Mouse (Mus musculus): Measurements from ENCODE around the gene Capzb.
A peak's percentile ranks its signal among the peaks of the same experiment; 100 is the strongest.

Gene Capzb

DNA sequence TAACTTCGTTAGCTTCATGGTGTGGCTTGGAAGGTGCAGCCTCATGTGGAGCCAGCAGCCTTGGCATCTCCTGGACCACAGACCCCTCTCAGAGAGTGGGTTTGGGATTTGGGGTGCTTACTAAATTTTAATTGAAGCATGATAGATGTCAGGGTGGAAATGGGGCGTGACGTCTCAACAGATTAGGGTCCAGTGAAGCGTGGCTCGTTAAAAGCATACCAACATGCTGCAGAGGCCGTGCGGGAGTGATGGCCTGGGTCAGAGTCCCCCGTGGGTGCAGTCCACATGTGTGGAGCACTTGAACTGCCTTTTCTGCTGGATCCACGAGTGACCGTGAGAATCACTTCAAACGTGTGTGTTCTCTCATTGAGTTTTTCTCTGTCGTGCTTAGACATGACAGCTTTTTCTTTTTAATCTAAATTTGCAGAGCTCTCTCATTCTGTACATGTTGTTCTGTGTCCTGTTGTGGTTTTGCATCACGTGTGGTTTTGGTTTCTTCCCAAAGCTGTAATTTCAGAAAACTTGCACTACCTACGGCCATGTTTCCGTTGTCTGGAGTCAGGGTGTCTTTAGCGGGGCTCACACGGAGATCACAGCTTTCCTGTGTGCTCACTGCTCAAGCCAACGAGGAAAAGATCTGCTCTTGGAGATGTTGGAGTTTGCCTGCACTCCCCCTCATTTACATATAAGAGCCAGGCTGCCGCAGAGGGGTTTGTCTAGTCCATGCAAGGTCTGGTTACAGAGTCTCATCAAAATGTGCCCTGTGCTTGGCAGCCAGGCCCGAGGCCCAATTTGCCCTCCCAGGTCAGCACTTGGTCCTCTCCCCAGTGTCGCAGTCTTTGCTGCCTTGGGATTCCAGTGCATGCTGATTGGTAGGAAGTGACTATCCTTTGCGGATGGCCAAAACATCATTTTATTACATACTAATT, 49.2 kb downstream of the Capzb start:
- no peak for DNase-seq

DNA sequence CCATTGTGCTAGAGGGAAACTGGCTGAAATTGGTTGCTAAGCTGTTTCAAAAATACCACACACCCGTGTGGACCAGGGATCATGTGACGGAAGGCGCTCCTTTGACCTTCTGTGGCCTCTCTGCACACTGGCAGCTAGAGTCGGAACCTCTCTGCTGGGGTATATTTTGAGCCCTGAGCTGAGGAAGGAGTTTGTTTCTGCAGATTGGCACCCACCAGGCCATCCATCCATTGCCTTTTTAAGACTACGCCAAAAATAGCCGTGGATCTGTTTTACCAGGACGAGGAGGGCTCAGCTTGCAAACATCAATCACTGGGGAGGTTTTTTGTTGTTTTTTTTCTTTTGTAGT, 49.9 kb downstream of the Capzb start:
- DNase-seq, result no peak

DNA sequence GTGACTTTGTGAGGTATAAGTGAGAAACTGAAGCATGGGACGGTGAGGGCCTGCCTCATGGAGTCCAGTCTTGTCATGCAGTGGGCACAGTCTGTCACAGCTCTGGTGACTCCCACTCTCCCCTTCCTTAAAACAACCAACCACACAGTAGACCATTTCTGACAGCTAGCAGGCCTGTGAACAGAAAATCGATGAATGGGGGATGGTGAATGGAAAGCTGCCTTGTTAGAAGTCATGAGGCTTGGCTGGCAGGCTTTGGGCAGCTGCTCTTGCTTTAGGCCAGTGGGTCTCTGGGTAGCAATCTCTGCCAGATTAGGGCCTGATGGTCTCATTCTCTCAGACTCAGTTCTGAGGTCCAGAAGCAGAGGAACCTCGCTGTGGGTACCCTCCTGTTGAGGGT, 51.5 kb downstream of the Capzb start:
- DNase-seq, result no peak

DNA sequence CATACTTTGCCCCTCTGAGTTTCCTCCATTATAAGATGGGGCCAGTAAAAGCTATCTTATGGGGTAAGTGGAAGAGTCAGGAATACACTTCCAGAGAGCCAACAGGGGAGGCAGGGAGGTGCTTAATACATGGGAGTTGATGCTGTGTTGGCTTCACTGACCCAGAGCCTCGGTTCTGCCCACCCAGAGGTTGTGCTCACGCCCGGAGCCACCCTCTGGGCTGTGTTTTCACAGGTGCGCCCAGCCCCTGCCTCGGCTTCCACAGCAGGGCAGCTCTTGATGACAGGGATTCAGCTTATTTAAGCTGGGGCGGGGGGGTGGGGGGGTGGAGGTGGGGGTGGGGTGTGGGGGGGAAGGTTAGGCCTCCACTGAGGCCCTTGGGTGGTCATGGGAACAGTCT, 52.1 kb downstream of the Capzb start:
- DNase-seq, result no peak

DNA sequence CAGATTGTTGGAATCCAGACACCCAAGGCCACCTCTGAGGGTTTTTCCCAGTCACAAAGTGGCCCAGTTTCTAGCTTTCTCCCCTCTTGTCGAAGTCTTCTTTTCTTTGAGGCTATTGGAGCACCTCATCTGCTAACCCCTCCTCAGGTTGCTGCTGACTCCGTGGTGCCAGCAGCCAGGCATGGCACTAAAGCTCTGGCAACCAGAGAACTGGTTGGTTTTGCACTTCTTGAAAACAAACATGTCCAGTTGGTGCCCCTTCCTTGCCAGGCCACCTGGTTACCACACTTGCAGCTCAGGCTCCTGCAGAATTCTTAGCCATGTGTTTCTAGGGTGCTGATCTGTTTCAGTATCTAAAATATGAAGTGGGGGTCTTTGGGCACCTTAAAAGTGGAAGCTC, 52.8 kb downstream of the Capzb start:
- DNase-seq, result no peak

DNA sequence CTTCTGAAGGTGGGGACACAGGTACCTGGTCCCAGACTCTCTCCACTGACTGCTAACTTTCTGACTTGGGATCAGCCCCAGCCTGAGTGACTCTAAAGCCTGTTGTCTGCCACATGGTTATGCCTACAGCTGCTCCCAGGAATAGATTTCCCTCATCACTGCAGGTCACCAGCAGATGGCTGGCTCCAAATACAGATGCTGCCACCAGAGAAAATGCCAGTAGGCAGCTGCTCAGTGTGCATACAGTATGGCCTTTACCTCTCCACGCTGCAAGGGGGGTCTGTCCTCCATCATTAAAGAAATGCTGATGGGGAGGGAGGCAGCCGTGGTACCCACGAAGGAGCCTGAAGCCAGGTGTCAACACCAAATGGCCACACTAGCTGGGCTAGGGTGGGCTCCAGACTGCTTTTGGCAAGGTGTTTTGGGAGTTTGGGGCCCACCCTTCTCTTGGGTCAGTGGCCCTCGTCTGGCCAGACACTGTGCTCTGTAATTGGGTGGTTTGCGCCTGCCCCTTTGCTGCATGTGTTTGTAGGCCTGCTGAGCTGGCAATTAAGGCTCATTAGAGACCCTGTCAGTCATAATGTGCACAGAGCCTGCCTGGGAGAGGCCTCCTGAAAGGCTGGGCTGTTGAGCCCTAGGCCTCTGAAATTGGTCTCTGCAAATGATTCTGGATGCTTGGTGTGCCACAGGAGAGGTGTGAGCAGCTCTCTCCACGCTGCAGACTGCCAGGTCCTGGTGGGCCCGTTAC, 53.6 kb downstream of the Capzb start:
- no peak for DNase-seq

DNA sequence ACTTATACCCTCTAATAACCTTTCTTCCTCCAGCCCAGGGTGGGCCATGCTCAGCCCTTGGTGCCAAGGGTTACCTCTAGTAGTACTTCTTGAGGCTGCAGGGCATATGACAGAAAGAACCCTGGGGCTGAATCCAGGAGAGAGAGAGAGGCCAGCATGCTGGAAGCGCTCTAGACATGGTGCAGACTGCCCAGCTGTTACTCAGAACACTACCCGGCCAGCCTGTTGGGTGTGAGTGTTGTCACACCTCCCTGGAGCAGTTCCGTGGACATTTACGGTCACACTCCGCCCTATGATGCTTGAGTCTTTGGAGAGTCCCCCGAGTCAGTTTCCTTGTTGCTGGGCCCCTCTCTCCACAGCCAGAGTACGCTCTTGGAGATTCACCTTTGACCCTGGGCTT, 55.3 kb downstream of the Capzb start:
- no peak for DNase-seq

DNA sequence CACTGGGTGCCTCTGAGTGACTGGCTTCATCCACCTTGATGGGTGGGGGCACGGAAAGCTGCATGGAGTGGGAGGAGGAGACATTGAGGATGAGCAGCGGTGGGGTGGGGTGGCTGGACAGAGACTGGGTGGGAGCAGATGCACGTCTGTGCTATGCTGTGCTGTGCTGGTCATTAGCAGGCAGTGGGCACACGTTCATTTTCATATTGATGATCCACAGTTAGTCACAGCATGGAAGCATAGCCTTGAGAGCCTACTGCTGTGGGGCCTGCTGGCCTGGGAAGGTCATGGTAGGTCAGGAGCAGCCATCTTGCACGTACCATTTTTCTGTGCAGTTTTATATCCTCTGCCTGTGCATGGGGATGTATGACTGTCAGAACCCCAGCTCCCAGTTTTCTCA, 56.0 kb downstream of the Capzb start:
- no peak for DNase-seq

DNA sequence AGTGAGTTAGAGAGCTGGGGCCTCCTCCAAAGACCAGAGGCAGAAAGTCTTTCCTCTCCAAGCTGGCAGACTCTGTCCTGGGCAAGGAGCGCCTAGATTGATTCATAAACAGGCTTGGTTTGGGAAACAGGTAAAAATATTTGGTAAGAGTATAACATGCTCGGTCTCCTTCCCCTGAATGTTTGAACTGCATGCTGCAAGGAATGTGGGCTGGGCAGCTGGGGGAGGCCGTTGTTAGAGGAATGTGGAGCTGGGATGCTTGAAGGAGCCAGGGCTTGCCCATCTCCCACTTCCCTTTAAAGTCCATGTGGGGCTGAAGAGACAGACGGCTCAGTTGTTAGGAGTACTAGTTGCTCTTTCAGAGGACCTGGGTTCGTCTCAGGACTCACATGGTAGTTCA, 57.3 kb downstream of the Capzb start:
- no peak for DNase-seq

DNA sequence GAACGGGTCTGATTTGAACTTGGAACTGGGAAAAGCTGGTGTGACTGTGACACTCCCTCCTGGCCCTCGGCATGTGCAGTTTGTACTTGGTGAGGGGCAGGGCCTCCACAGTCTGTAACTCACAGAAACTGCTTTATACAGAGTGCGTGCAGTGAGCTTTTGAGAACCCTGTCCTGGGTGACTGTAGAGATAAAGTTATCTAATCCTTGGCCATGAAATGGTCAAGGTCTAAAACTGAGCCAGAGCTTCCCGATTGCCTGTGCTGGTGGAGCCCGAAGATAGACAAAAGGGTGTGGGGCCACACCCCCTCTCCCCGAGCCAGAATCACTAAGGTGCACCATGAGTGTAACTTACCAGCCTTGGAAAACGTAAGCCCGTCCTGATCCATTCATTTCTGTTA, 58.2 kb downstream of the Capzb start:
- DNase-seq, result no peak

DNA sequence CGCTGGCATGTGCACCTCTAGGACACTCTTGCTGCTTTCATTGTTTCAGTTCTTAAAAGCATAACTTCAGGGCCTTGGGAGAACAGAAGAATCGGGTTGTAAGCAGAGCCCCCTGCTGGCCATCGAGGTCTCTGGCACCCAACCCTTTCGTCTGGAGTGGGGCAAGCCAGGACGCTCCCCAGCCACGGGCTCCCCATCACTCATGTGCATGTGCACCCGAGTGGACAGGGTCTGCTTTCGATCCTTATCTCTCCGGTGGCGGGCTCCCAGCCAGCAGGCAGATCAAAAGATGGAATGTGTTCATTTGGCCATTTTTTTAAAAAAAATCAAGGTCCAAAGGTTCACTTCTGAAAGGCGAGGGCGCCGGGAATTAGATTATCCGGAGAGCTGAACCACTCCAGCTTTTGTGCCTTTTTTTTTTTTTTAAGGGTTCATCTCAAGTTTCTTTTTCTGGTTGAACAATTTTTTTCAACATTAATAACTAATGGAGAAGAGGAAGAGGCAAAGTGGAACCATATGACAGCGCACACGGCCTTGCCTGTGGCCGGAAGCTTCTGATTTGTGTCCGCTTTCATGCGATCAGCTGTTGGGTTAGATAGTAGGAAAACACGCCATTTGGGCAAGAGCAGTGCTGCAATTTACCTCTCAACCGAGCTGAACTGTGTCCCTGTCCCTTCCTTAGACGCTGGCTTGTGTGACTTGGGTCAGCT, 59.5 kb downstream of the Capzb start:
- peak; percentile 82 to 85 for DNase-seq

DNA sequence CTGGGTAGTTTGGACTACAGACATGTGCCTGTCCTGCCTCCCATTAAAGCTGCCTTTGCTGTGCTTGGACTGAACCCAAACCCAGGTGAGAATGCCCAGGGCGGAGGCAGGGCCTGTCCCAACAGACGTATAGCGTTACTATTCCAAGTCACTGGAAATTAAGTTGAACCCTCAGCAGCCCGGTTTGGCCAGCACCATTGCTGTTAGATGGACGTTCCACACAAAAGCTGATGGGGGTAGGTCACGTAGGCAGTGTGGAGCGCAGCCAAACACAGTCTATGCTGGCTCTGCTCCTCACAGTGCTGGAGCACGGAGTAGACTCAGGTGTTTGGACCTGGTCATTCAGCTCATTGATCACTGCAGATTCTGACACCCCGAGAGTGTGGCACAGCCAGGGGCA, 60.5 kb downstream of the Capzb start:
- no peak for DNase-seq

DNA sequence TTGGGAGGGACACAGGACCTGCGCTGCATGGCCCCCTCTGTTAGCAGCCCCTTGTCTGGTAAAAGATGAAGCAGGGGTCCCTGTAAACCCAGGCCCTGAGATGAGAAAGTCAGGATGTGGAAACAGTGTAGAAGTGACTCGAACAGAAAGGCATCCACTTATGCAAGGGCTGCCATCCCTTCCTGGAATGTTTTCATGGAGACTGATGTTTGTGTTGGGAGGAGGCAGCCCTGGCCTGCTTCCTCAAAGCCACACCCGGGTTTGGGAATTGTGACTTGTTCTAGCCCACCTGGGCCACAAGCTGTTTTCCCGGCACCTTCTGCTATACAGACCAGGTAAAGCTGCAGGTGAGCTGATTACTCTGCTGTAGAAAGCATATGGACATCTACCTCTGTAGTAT, 63.4 kb downstream of the Capzb start:
- no peak for DNase-seq

DNA sequence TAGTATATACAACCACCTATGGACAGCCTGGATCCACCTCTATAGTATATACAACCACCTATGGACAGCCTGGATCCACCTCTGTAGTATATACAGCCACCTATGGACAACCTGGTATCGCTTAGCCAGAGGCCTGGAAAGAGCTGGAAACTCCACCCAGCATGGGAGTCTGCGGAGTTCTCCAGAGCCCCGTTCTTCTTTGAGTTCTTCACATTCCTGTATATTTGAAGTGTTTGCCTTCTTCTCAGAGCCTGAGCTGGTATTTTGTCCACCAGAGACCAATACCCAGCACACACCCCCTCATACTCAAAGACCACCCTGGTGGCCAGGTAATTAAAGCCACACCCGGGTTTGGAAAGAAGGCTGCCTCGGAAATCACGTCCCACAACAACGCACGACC, 64.0 kb downstream of the Capzb start:
- no peak for DNase-seq

DNA sequence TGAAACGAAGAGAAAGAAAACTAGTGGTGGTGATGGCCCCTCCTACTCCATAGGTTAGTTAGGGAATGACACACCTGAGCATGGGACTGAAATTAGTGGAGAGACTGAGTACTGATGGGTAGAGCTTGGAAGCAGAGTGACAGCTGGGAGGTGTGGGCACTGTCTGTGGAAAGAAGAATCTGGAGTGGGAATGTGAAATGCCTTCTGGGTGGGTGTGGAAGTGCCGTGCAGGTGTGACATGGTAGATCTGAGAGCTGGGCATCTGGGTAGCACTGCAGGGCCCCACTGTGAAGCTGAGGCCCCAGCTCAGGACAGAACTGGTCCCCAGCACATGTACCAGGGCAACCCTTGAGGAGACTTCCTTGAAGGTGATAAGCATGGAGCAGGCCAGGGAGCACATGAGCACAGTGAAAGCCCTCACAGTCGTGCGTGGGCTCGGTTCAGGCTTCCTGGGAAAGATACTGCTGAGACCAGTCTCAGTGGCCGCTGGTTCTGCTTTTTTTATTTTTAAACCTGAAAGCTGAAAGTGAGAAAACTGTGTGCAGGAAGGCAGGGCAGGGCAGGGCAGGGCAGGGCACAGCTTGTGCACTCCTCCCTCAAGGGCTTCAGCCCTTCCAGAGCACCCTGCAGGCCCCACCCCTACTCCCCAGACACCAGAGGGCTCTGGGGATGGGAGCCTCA, 66.1 kb downstream of the Capzb start:
- DNase-seq, result peak; percentile 47 to 48

DNA sequence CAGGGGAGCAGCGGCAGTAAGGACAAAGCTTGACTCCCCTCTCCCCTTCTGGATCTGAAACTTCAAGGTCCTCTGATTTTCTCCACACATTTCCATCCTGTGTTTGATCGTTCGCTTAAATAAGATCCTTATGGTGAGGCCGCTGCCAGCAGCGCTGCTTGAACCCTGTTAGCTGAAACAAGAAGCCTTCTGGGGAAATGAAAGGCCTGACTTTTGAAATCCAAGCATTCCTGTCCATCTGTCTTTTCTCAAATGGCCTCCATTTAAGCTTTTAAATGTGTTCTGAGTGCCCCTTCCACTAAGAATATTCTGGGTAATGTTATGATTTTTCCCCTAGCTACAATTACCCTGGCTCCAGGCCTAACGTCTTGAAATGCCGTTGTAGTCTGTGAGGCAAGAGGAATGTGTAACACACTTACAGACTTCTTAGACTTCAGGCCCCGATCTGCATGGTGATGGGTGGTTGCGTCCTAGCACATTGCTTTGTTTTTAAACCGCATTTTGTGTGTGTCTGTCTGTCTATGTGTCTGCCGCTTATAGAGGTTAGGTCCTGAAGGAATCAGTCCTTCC, 66.7 kb downstream of the Capzb start:
- no peak for DNase-seq

DNA sequence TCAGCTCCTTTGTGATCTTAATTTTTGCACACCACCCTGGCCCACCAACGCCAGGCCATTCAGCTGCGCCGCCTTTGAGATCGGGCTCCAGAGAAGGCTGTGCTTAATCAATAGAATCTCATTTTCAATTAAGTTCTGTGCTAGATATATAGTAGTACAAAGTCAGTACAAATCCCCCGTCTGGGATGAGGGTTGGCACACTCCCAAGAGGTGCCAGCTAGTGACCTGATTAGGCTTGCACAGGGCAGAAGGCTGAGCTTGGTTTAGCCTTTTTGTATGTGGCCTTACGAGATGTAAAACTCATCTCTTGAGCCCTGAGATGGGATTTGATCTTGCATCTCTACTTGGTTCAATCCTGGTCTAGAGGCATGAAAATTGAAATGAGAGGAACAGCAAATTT, 70.3 kb downstream of the Capzb start:
- no peak for DNase-seq

DNA sequence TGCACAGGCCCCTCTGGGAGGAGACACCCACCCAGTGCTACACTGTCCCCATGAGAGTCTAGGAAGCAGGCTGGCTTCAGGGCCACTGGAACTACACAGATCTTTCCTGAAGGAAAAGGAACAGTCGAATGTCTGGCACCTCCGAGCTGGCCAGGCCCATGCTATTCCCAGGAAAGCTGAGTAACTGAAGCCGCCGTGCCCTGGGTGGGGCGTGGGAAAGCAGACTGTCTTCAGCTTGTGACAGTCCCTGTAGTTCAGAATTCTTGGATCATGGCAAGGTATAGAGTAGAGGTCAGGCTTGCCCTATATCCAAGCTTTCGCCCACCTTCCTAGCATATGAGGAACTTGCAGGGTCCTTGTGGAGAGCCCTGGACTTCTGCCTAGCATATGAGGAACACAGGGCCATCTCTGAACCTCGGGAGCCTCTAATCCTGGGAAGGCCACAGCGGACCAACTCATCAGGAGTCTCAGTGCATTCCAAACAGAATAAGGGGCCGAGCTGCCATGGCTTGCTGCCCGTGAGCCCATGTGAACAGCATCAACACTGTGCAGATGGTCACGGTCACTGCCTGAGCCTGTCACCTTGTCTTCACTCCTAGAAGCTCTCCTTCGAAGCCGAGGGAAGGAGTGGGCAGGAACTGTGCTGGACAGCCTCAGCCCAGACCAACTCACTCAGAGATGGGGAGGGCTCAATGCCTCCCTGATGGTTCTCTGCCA, 73.2 kb downstream of the Capzb start:
- DNase-seq, result no peak

DNA sequence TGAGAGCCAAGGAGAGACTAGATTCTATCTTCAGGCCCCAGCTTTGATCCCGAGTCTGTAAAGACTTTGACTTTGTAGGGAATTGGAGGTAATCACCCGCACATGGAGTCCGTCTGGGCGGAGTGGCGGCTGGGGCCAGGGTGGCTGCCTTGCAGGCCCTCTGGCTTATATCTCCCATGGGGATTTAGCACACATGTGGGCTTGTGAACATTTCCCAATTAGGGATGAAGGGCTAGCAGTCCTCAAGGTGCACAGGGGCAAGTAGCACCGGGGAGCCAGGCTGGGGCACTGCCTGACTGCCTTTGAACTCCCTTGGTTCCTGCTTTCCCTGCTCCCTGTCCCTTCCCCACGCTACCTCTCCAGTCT, 73.8 kb downstream of the Capzb start:
- DNase-seq, result no peak

DNA sequence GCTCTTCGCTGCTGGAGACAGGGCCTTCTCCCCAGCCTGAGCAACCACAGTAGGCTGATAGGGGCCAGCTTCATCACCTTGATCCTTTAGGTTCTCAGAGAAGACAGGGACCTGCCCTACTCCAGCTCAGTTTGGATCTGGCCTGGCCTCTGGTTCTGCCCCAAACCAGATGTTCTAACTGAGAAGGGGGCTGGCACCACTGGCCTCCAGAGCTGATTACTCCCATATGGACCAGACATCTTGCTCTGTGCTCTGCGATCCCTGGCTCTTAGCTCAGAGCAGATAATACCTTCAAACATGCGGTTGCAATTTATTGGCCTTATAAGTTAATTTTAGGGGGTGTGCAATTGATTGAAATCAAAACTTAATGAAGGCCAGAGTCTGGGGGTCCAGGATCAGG, 74.6 kb downstream of the Capzb start:
- DNase-seq, result no peak

DNA sequence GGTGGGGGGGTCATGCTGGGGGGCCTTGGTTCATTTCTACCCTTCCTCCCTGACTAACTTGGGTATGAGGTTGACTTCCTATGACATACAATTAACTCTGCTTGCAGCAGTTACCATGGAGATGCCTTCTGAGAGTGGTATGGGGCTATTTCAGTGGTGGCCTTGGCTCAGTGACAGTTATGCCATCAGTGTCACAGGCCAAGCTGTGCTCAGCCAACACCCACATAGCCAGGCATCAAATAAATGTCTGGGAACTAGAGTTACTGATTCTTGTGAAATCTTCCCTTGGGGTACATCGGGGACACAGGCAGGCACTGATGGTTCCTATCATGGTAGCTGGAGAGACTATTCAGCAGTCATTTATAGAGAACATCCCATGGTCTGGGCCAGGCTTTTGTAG, 75.5 kb downstream of the Capzb start:
- DNase-seq, result no peak

DNA sequence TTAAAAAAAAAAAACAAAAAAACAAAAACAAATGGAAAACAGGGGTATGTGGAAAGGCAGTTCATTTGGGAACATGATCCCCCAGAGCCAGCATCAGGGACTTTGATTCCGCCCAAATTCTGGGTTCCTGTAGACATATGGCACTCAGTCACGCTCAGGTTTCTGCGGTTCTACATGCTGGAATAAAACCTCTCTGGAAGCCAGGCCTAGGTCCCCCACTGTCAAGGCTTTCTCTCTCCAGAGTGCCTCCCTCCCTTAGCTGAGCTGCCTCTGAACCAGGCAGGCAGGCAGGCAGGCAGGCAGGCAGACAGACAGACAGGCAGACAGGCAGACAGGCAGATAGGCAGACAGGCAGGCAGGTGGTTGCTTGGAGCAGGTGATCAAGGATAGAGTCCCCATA, 77.5 kb downstream of the Capzb start:
- no peak for DNase-seq

All from B cell, adult 2 months (primary cell).